ENCODE assay signal across 8 mouse cellular contexts in the genomic region with DNA sequence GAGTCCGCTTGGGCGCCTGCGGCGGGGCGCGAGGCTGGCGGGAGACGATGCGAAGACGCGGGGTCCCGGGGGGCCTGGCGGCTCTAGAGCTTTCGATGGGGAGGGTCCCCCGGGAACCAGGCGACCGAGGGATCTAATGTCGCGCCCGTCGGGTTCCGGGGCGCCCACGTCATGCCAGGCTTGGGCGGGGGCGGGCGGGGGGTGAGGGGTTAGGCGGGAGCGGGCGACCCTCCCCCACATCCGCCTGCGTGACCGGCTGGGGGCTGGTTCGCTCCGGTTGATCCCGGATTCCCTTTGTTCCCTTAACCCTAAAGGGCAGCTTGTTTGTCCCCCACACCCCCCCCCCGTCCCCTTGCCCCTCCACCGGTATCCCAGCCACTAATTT. TPM values are rescaled to one million over a fixed set of nuclear protein-coding genes. Genes with fewer than 3 reads are reported as not detected.
A peak's percentile ranks its signal among the peaks of the same experiment; 100 is the strongest.
DNase-seq lines count a peak whose midpoint lies in the region; ATAC-seq and TF ChIP-seq lines count a peak whose summit lies in the region.

No protein-coding gene starts in this region.

- ATAC-seq in heart, embryonic 16.5 days (replicated peaks; ENCODE audit: extremely low read depth, insufficient read depth, low FRiP score): peak; percentile 71
- peak; percentile 45 for ATAC-seq in liver, embryonic 16.5 days (ENCODE audit: low read depth)

- H3K27me3 ChIP-seq in heart, embryonic 16.5 days (ENCODE audit: control insufficient read depth, insufficient read depth, low read length): no peaks in the 10 kb centered on the region
- no peaks in the 10 kb centered on the region for H3K27me3 ChIP-seq in MEL (ENCODE audit: control insufficient read depth in 1 of 2, insufficient read depth in 2 of 2, low read length in 2 of 2)
- H3K27me3 ChIP-seq in liver, embryonic 16.5 days (ENCODE audit: control insufficient read depth, insufficient read depth, low read depth, low read length): no peaks in the 10 kb centered on the region

- peak overlapping the region; percentile 80 for H3K4me2 ChIP-seq in heart, embryonic 16.5 days (ENCODE audit: low read depth, low read length)
- peak overlapping the region; percentile 77 for H3K4me2 ChIP-seq in liver, embryonic 16.5 days (ENCODE audit: low read depth, low read length)

- TF ChIP-seq EP300 in MEL (IDR thresholded peaks at IDR 0.05; ENCODE audit: low read depth in 1 of 2, low read length in 2 of 2): no peak; a peak in 1 of 4 replicates

- H3K9me3 ChIP-seq in heart, embryonic 16.5 days (replicated peaks; ENCODE audit: control insufficient read depth, low read length): no peaks in the 10 kb centered on the region
- H3K9me3 ChIP-seq in MEL (replicated peaks; ENCODE audit: insufficient read depth, low read length): no peaks in the 10 kb centered on the region
- H3K9me3 ChIP-seq in liver, embryonic 16.5 days (replicated peaks; ENCODE audit: control insufficient read depth, low read length): no peaks in the 10 kb centered on the region

- no peak for TF ChIP-seq CTCF in MEL (IDR thresholded peaks at IDR 0.05 in 2 of 3, conservative IDR thresholded peaks at IDR 0.05 in 1 of 3; ENCODE audit: control insufficient read depth in 1 of 3, insufficient read depth in 1 of 3, low read depth in 2 of 3, low read length in 3 of 3, poor library complexity in 1 of 3, severe bottlenecking in 1 of 3)

- H3K27ac ChIP-seq in heart, embryonic 16.5 days (ENCODE audit: low read length): peak overlapping the region; percentile 97
- peak overlapping the region; percentile 72 for H3K27ac ChIP-seq in MEL (ENCODE audit: control insufficient read depth, low read depth, low read length)
- peak overlapping the region; percentile 93 for H3K27ac ChIP-seq in liver, embryonic 16.5 days (ENCODE audit: low read length)

- under 1% methylated on average over 35 of the region's 38 CpGs for WGBS in heart, embryonic 16.5 days
- 0% methylated on average over 38 of the region's 38 CpGs for WGBS in liver, embryonic 16.5 days (ENCODE audit: insufficient replicate concordance)

- DNase-seq in heart, adult 18-20 months: no peak
- no peak for DNase-seq in MEL (ENCODE audit: low read depth, low spot score)
- DNase-seq in forelimb bud, embryonic 11.5 days (ENCODE audit: low read depth, low spot score): peak; percentile 68
- DNase-seq in urinary bladder, postnatal 14 days (ENCODE audit: low spot score): no peak
- no peak for DNase-seq in c-Kit-positive CD71-positive TER-119-positive erythroid progenitor cells, embryonic 14.5 days (ENCODE audit: low spot score)
- no peak for DNase-seq in gastrocnemius, postnatal 10 days

- peak overlapping the region; percentile 99 for H3K9ac ChIP-seq in heart, embryonic 16.5 days (ENCODE audit: low read length)
- H3K9ac ChIP-seq in MEL (ENCODE audit: control insufficient read depth, low read depth, low read length, poor library complexity, severe bottlenecking): peak overlapping the region; percentile 98
- peak overlapping the region; percentile 99 for H3K9ac ChIP-seq in liver, embryonic 16.5 days (ENCODE audit: low read depth, low read length)

- H3K4me1 ChIP-seq in heart, embryonic 16.5 days (ENCODE audit: control insufficient read depth, insufficient read depth, low read length): peaks cover 15% of the 10 kb centered on the region
- H3K4me1 ChIP-seq in MEL (ENCODE audit: control insufficient read depth in 1 of 2, insufficient read depth in 2 of 2, low read length in 2 of 2): peaks cover 5 to 17% of the 10 kb centered on the region in 2 experiments
- peaks cover 29% of the 10 kb centered on the region for H3K4me1 ChIP-seq in liver, embryonic 16.5 days (ENCODE audit: control insufficient read depth, low read depth, low read length)

- no peak for TF ChIP-seq POLR2A in MEL (IDR thresholded peaks at IDR 0.05; ENCODE audit: control insufficient read depth in 1 of 2, insufficient read depth in 1 of 2, low read depth in 1 of 2, low read length in 2 of 2, poor library complexity in 1 of 2)

- peaks cover 5% of the 10 kb centered on the region; the same call in 1 of the 2 replicates for H3K36me3 ChIP-seq in heart, embryonic 16.5 days (ENCODE audit: control insufficient read depth, insufficient read depth)
- H3K36me3 ChIP-seq in MEL (ENCODE audit: control insufficient read depth in 1 of 2, insufficient read depth in 2 of 2, low read length in 2 of 2): peaks cover 1 to 40% of the 10 kb centered on the region in 2 experiments; a peak in 3 of 4 replicates
- H3K36me3 ChIP-seq in liver, embryonic 16.5 days (ENCODE audit: control insufficient read depth, insufficient read depth): no peaks in the 10 kb centered on the region

- H3K4me3 ChIP-seq in heart, embryonic 16.5 days (ENCODE audit: low read length): peak overlapping the region; percentile 100
- peak overlapping the region; percentile 96 for H3K4me3 ChIP-seq in MEL (ENCODE audit: control insufficient read depth in 1 of 2, insufficient read depth in 1 of 2, low read depth in 2 of 2, low read length in 2 of 2)
- H3K4me3 ChIP-seq in liver, embryonic 16.5 days (ENCODE audit: low read depth, low read length): peak overlapping the region; percentile 97

- TF ChIP-seq RAD21 in MEL (IDR thresholded peaks at IDR 0.05; ENCODE audit: low read depth, low read length): no peak

- peaks cover 47% of the 10 kb centered on the region for H3K79me2 ChIP-seq in MEL (ENCODE audit: control insufficient read depth, insufficient read depth, low read length, poor library complexity)

TF ChIP-seq in MEL, 35 proteins besides CTCF, POLR2A, EP300 and RAD21:
- TF ChIP-seq ZC3H11A (IDR thresholded peaks at IDR 0.05; ENCODE audit: low read depth, low read length): no peak
- TF ChIP-seq SIN3A (IDR thresholded peaks at IDR 0.05; ENCODE audit: low read length): no peak
- no peak for TF ChIP-seq TBP (IDR thresholded peaks at IDR 0.05; ENCODE audit: low read depth, low read length)
- no peak for TF ChIP-seq ZNF384 (IDR thresholded peaks at IDR 0.05; ENCODE audit: low read depth, low read length)
- no peak for TF ChIP-seq CHD1 (IDR thresholded peaks at IDR 0.05; ENCODE audit: low read depth, low read length)
- no peak for TF ChIP-seq ZKSCAN1 (IDR thresholded peaks at IDR 0.05; ENCODE audit: low read depth, low read length)
- TF ChIP-seq MAFK (IDR thresholded peaks at IDR 0.05; ENCODE audit: borderline replicate concordance, low read depth, low read length): no peak
- TF ChIP-seq USF1 (IDR thresholded peaks at IDR 0.05; ENCODE audit: low read depth, low read length): no peak
- TF ChIP-seq E2F4 (IDR thresholded peaks at IDR 0.05; ENCODE audit: borderline replicate concordance, low read depth, low read length): no peak
- no peak for TF ChIP-seq MAX (IDR thresholded peaks at IDR 0.05; ENCODE audit: low read length)
- no peak for TF ChIP-seq NRF1 (IDR thresholded peaks at IDR 0.05; ENCODE audit: insufficient read depth, low read depth, low read length, poor library complexity, severe bottlenecking)
- TF ChIP-seq ZMIZ1 (IDR thresholded peaks at IDR 0.05; ENCODE audit: low read depth, low read length): no peak
- no peak for TF ChIP-seq JUND (IDR thresholded peaks at IDR 0.05; ENCODE audit: low read depth, low read length)
- no peak for TF ChIP-seq BHLHE40 (IDR thresholded peaks at IDR 0.05; ENCODE audit: borderline replicate concordance, low read depth, low read length)
- TF ChIP-seq KAT2A (conservative IDR thresholded peaks at IDR 0.05; ENCODE audit: low read depth, low read length): no peak
- TF ChIP-seq TCF12 (IDR thresholded peaks at IDR 0.05; ENCODE audit: low read depth, low read length): no peak
- TF ChIP-seq ETS1 (IDR thresholded peaks at IDR 0.05; ENCODE audit: low read depth, low read length): no peak
- no peak for TF ChIP-seq SMC3 (IDR thresholded peaks at IDR 0.05; ENCODE audit: low read depth, low read length)
- TF ChIP-seq TAL1 (IDR thresholded peaks at IDR 0.05; ENCODE audit: low read length): no peak

RNA-seq across cellular contexts. Expression of a gene that starts 0.3 kb away (rescaled TPM):
- 40.7 and 41.6 TPM in 2 replicates for polyA plus RNA-seq in heart, embryonic 16.5 days (2015; fragmentation: Nextera tagmentation; extraction: Ambion mirVana)
- total RNA-seq in heart, adult 18-20 months (2021): 10 to 100 TPM; 26.6 to 34.1 TPM
- 33.8 and 37.8 TPM in 2 replicates for total RNA-seq in MEL (2012; rRNA removed)
- 100 to 1,000 TPM in 1 of 2 experiments, 10 to 100 TPM in 1; 59.5 to 159 TPM for polyA plus RNA-seq in MEL (2012; ENCODE audit: insufficient read depth in 1 of 2, insufficient read length in 2 of 2, low read depth in 1 of 2, low replicate concordance in 2 of 2, missing spikeins in 1 of 2)
- 27.0 and 30.9 TPM in 2 replicates for polyA plus RNA-seq in liver, embryonic 16.5 days (2015; fragmentation: Nextera tagmentation; extraction: Ambion mirVana)
- total RNA-seq in gastrocnemius, postnatal 10 days (2021): 10 to 100 TPM; 39.2 to 50.4 TPM

RNA-seq across cellular contexts. Expression of a gene that starts 21.7 kb away (rescaled TPM):
- 2.0 and 2.4 TPM in 2 replicates for polyA plus RNA-seq in heart, embryonic 16.5 days (2015; fragmentation: Nextera tagmentation; extraction: Ambion mirVana)
- total RNA-seq in heart, adult 18-20 months (2021): 10 to 100 TPM; 15.3 to 16.1 TPM
- total RNA-seq in MEL (2012; rRNA removed): 8.7 and 8.8 TPM in 2 replicates
- polyA plus RNA-seq in MEL (2012; ENCODE audit: insufficient read depth in 1 of 2, insufficient read length in 2 of 2, low read depth in 1 of 2, low replicate concordance in 2 of 2, missing spikeins in 1 of 2): 10 to 100 TPM; 13.9 to 21.0 TPM
- polyA plus RNA-seq in liver, embryonic 16.5 days (2015; fragmentation: Nextera tagmentation; extraction: Ambion mirVana): 1.8 and 2.2 TPM in 2 replicates
- total RNA-seq in gastrocnemius, postnatal 10 days (2021): 10 to 100 TPM in 1 of 2 experiments, 1 to 10 TPM in 1; 8.7 to 10.8 TPM

RNA-seq across cellular contexts. Expression of a gene that starts 21.7 kb away (rescaled TPM):
- 14.0 and 14.6 TPM in 2 replicates for polyA plus RNA-seq in heart, embryonic 16.5 days (2015; fragmentation: Nextera tagmentation; extraction: Ambion mirVana)
- under 1 TPM; 0.55 to 0.72 TPM for total RNA-seq in heart, adult 18-20 months (2021)
- 49.1 and 51.6 TPM in 2 replicates for total RNA-seq in MEL (2012; rRNA removed)
- polyA plus RNA-seq in MEL (2012; ENCODE audit: insufficient read depth in 1 of 2, insufficient read length in 2 of 2, low read depth in 1 of 2, low replicate concordance in 2 of 2, missing spikeins in 1 of 2): 10 to 100 TPM in 1 of 2 experiments, not detected in 1; 91.5 TPM
- polyA plus RNA-seq in liver, embryonic 16.5 days (2015; fragmentation: Nextera tagmentation; extraction: Ambion mirVana): 29.5 and 33.8 TPM in 2 replicates
- 1 to 10 TPM; 3.4 to 5.9 TPM for total RNA-seq in gastrocnemius, postnatal 10 days (2021)
